Mouse (Mus musculus) lung, adult 2 months (tissue): ENCODE measurements around the gene Ppox. TPM values are rescaled to one million over a fixed set of nuclear protein-coding genes. Genes with fewer than 3 reads are reported as not detected.
"Not testable (repeated sequence)": the region's sequence is repeated elsewhere in the genome, so short reads cannot be mapped to it uniquely, and the experiment has no call there.

ENCODE experiments used
- DNase-seq: peaks from one replicate; pipeline ENCODE4 v3.0.0; 2022
- H3K4me1 ChIP-seq: fragments of 200-500 bp; 2 replicates; pipeline ENCODE4 v1.6.1; 2011; ENCODE audit warnings: low read length; ENCODE audit not compliant: control insufficient read depth, insufficient read depth
- H3K4me3 ChIP-seq: fragments of 200-500 bp; replicated peaks from 2 replicates; pipeline ENCODE3; 2011; ENCODE audit warnings: low read depth, mild to moderate bottlenecking, control low read depth, low read length; ENCODE audit errors: extremely low read depth
- CTCF ChIP-seq: fragments of 200-500 bp; IDR thresholded peaks from 2 replicates; pipeline ENCODE4 v1.5.1; 2011; ENCODE audit warnings: mild to moderate bottlenecking, low read length, control low read depth; ENCODE audit not compliant: insufficient read depth
- POLR2A ChIP-seq: fragments of 200-500 bp; IDR thresholded peaks from 2 replicates; pipeline ENCODE4 v1.6.1; 2011; ENCODE audit warnings: low read depth, mild to moderate bottlenecking, control low read depth, low read length, borderline replicate concordance; ENCODE audit errors: extremely low read depth
- WGBS: fragments of 180-500 bp; shearing (Covaris S2); methylation state at CpG from one replicate; pipeline ENCODE4 v1.1.7; 2018; 5-methylcytosine and 5-hydroxymethylcytosine counted together
- polyA plus RNA-seq: library from polyadenylated mRNA; depleted of rRNA; stranded (reverse); fragments of >200 nt; gene quantifications from 2 replicates; pipeline ENCODE4 v1.2.3, GENCODE M21; 2012

Ppox gene
- polyA plus RNA-seq, 1 experiment = 49.0 TPM

DNA sequence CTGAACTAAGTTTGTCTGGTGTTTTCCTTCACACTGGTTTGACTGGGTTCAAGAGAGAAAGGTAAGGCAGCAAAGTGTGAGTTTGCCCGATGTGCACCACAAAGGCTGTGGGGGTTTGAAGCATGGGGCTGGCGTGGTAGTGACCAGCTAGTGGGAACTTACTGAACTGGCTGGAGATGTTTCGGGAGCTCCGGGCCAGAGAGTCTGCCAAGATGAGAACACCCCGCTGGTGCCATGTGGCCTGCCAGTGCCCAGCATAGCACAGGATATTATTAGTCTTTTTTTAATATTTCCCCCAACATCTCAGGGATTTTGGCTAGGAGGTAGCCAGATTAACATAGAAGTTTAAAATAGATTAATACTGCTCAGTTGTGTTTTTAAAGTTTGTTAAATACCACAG lies 39.2 kb upstream of the Ppox start:
- H3K4me3 ChIP-seq = no peak overlapping the region
- no peaks in the 10 kb centered on the region for H3K4me1 ChIP-seq
- DNase-seq = no peak
- TF ChIP-seq POLR2A (no peak), CTCF (no peak)
- WGBS = 25% methylated on average over 5 of the region's 5 CpGs

DNA sequence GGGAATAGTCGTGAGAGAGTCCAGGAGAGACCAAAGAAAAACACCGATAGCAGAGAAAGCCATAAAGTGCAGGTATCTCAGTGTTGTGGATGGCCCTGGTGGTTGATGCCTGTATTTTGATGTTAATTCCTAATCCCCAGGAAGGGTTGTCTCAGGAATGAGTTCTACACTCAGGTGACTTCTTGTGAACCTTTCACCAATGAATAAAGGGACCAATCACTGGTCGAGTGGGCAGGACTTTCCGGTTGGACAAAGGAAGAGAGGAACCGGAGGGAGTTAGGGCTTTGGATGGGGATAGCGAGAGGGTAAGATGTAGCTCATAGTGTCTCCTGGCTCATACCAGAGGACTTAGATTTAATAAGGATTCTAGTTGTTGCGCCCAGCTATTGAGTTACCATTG lies 38.8 kb upstream of the Ppox start:
- TF ChIP-seq CTCF (no peak), POLR2A (no peak)
- no peak overlapping the region for H3K4me3 ChIP-seq
- H3K4me1 ChIP-seq = no peaks in the 10 kb centered on the region
- 24% methylated on average over 7 of the region's 7 CpGs for WGBS
- DNase-seq = no peak

DNA sequence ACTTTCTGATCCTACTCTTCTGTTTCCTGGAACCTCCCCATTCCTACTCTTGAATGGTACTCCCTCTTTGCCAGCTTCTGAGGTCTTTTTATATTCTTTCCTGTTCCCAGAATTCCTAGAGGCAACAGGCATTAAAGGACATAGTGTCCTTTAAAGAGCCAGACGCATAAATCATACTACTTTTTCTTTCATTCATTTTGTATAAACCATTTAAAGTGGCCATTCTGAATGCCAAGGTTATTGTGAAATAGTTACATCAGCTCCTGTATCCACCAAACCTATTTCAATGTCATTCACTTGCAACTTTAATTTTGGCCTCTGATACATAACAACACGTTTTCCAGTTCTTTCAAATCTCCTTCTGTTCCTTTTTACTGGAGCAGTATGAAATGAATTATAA lies 28.3 kb upstream of the Ppox start:
- TF ChIP-seq POLR2A (no peak), CTCF (no peak)
- no peak overlapping the region for H3K4me3 ChIP-seq
- WGBS = 47% methylated on average over 2 of the region's 2 CpGs
- no peaks in the 10 kb centered on the region for H3K4me1 ChIP-seq
- no peak for DNase-seq

DNA sequence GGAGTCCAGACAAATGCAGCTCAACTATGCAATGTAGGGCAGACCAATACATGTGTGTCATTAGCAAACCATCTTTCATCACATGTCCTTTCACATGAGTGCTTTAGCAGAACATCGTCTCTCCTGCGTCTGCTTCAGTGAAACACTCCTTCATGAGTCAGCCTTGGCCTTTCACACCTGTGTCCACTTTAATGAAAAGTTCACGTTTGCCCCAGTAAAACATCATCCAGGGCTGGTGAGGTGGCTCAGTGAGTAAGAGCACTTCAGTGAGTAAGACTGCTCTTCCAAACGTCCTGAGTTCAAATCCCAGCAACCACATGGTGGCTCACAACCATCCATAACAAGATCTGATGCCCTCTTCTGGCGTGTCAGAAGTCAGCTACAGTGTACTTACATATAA lies 25.2 kb upstream of the Ppox start:
- not testable (repeated sequence) for DNase-seq, H3K4me1 ChIP-seq, H3K4me3 ChIP-seq
- WGBS = 56% methylated on average over 5 of the region's 5 CpGs

DNA sequence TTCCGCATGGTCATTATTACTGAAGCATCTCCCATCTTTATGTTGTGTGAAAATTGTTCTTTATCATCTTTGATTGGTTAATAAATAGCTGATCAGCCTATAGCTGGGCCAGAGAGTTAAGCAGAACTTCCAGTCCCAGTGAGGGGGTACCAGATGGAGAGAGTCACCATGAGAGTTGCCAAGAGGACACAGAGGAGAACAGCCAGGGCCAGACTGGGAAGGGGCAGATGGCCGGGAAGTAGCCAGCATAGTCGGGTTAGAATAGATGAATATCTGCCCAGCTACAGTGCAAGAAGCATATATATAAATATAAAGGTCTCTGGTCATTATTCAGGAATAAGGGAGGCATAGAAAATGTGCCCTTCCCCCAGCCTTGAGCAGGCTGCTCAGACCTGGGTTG lies 17.2 kb upstream of the Ppox start:
- WGBS = 50% methylated on average over 3 of the region's 3 CpGs
- Histone ChIP-seq H3K4me1 (peaks cover 3% of the 10 kb centered on the region; the same call in 1 of the 2 replicates), H3K4me3 (no peak overlapping the region)
- TF ChIP-seq POLR2A = no peak
- no peak for TF ChIP-seq CTCF
- DNase-seq = no peak

DNA sequence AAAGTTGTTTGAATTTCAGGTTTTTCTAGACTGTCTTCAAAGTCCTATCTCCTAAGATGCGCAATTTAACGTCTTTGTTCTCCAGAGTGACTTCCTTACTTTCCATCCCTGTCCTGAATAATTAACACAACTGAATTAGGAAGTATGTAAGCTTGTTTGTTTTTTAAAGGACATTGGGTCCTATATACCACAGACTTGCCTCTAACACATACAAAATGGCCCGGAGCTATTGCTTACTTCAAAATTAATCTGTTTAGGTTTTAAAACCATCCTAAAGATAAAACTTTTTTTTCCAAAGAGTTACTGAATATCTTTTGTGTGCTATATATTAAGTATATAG lies 14.0 kb upstream of the Ppox start:
- no peak for DNase-seq
- H3K4me3 ChIP-seq = peak overlapping the region; percentile 99
- H3K4me1 ChIP-seq = peaks cover 3% of the 10 kb centered on the region; the same call in 1 of the 2 replicates
- WGBS = 12% methylated on average over 3 of the region's 3 CpGs
- TF ChIP-seq CTCF (no peak), POLR2A (no peak)

DNA sequence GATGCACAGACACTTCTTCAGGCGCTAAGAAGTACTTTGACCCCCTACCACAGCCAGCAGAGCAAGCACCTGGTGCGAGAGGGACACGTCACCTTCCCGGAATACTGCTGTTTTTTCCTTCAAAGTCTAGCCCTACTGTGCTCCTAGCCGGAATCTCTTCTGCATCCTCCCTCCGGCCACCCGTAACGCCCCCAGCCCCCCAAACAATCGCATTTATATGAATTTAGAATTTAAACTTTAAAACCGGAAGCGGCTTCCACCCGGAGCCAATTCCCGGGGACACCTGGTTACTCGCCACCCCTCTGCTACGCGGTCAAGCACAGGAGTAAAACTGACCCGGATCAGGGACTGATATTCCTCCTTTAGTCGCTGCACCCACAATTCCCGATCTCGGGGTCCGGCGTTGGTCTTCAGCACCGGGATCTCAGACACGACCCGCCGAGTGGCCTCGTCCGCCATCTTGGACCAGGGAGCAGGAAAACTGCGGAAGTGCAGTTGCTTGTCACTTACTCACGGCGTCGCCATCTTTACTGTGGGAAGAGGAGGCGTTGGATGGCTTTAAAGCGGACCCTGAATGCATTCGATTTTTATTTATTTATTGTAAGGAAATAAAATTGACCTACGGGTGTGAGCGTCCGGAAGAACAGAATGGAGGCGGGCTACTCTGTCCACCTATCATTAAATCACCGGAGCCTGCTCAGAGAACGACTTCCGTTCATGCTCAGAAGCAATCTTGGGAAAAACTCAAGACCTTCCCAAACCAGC lies 13.5 kb upstream of the Ppox start, which contains the start of gene Ufc1:
Gene Ufc1 (minus strand): TSS at position 727 of the 765 bp plus-strand sequence.
- peak within 1 kb of the TSS; percentile 99 for H3K4me3 ChIP-seq
- peaks cover 3% of the 10 kb centered on the region; the same call in 1 of the 2 replicates for H3K4me1 ChIP-seq
- under 1% methylated on average over 42 of the region's 42 CpGs for WGBS
- TF ChIP-seq POLR2A (peak; percentile 65; the same call in 1 of the 2 replicates), CTCF (no peak)
- DNase-seq = peak; percentile 87

DNA sequence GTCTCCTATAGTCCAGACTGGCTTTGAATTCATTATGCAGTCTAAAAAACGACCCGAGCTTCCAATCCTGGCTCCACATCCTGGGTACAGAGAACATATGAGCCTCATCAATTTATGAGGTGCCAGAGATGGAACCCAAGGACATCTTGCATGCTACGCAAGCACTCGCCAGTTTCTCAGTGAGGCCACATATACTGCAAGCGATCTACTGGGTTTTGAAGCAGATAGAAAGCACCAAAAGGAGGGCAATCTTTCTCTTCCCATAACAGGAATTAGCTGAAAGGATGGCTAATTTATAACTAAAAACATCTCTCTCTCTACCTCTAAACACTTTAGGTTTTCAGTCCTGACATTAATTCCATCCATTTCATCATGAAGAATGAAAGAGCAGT lies 12.9 kb upstream of the Ppox start:
- TF ChIP-seq POLR2A = no peak
- no peak for TF ChIP-seq CTCF

DNA sequence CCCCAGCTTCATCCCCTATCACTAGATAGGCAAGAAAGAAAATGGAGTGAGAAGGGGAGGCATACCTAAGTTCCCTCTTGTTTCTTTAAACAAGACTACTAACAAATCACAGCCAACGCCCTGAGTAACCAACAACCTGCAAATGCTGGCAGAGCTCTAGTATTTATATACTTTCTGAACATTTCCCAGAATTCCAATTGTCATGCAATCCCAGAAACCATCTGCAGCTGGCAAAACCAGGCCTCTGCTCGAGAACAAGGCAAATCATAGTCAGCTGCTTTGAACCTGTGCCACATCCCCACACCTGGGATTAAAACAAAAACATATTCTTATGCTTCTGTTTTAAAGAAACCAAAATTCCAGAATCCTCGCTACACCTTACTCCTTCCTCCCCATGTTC lies 12.4 kb upstream of the Ppox start:
- TF ChIP-seq CTCF (no peak), POLR2A (no peak)
- peaks cover 3% of the 10 kb centered on the region; the same call in 1 of the 2 replicates for H3K4me1 ChIP-seq
- 70% methylated on average over 3 of the region's 3 CpGs for WGBS
- DNase-seq = no peak
- H3K4me3 ChIP-seq = no peak overlapping the region

More for the DNA sequence above, 12.9 kb upstream of the Ppox start:
- peaks cover 3% of the 10 kb centered on the region; the same call in 1 of the 2 replicates for H3K4me1 ChIP-seq
- H3K4me3 ChIP-seq = peak overlapping the region; percentile 99
- DNase-seq = no peak
- WGBS = 33% methylated on average over 5 of the region's 5 CpGs

DNA sequence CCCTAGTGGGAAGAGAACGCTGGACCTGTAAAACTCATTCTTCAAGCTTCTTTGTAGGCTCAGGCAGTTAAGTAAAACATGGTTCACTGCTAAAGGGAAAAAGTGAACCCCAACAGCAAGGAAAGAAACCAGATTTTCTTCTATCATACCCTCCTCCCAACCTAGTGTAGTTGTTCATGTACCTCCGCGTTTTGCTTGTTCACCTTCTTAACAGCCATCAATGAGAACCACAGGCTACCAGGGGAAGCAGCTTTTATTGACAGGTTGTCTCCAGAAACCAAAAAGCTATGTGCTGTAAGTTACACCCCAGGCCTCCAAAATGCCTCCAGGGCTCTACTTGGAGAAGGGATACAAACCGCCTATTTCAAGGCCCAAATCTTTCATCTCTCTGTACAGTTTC lies 7.3 kb upstream of the Ppox start:
- TF ChIP-seq CTCF = no peak
- 68% methylated on average over 4 of the region's 4 CpGs for WGBS
- Histone ChIP-seq H3K4me1 (peaks cover 4% of the 10 kb centered on the region), H3K4me3 (no peak overlapping the region)
- no peak for DNase-seq
